Mouse (Mus musculus): ENCODE results near the gene Rars.

DNA sequence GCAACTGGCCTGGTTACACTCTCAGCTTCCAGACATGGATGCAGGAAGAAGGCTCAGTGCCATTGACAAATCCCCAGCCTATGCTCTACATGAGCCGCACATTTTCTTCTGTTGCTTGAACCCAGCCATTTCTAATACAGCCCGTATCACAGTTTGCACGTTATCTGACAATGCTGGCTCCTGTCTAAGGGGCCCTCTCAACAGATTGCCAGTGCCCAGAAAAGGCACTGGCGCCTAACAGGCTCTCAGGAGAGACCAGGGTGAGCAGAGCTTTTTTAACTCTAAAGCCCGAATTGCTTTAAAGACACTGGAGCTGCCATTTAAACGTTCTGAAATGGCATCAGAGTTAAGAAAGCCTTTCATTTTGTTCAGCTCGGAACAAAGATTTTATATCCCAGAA lies 31.8 kb upstream of the Rars start:
- no peak for TF ChIP-seq CTCF (conservative IDR thresholded peaks at IDR 0.05; ENCODE audit: low read length)
- no peak for TF ChIP-seq NANOG (IDR thresholded peaks at IDR 0.05; ENCODE audit: borderline replicate concordance, low read length)
